Mouse (Mus musculus): ENCODE measurements around the gene Tmem132c. TPM values are rescaled to one million over a fixed set of nuclear protein-coding genes. Genes with fewer than 3 reads are reported as not detected.

The Tmem132c gene
- 0.34 and 0.39 TPM in 2 replicates for polyA plus RNA-seq (2015; fragmentation: Nextera tagmentation; extraction: Ambion mirVana)

DNA sequence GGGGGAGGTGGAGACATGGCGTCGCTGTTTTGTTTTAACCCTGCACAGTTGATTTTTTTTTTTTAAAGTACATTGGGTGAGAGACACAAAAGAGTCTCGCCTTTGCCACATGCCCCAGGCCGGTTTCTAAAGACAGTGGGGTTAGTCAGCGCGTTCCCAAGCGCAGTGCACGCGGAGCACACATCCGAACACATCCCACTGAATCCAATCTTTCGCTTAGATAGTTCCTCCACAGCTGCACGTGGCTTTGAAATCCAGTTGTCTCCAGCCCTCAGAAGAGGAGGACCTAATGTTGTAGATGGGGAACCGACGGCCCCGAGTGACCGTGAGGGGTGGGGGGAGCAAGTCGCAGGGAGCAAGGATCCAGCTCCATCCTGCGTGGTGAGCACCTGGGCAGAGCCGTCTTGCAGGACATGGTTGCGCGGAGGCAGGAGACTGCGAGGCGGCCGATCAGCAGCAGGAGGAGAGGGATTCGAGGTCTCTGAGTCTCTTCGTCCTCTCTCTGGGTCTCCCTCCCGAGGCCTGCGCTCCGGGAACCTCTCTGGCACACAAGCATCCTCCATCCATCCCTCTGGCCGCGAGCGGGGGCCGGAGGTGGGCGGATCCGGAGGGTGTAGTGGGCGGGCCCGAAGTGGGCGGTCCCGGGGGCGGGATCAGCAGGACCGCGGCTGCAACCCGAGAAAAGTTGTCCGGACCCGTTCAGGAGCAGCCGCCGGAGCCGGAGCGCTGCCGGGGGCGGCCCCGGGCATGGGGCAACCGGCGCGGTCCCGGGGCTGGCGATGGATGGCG, at the start of gene Tmem132c:
Tmem132c (plus strand) TSS at position 673 of the 789 bp plus-strand sequence.

